ENCODE assay signal across 16 mouse cellular contexts in genomic region chr4:155451597-155451996, GRCm38 (mm10). TPM values are rescaled to one million over a fixed set of nuclear protein-coding genes. Genes with fewer than 3 reads are reported as not detected.
DNase-seq lines count a peak whose midpoint lies in the region; ATAC-seq and TF ChIP-seq lines count a peak whose summit lies in the region.
"Had no signal": no experiment of that assay in that cellular context is flagged by ENCODE, and none has a peak within 500 bp of the region (broad histone marks: within the 10 kb centered on the region; RNA-seq: fewer than 3 reads in every experiment).

No protein-coding gene starts in this region.

- ATAC-seq in neural tube, embryonic 13.5 days (ENCODE audit: low read depth), result no peak
- 0 out of 2 replicates have a peak, but pooled peaks have one; percentile 30 for ATAC-seq in embryonic facial prominence, embryonic 14.5 days (ENCODE audit: low read depth)
- ATAC-seq: lung, postnatal 0 days had no signal

- peak overlapping the region; percentile 40 for H3K4me3 ChIP-seq in gastrocnemius, adult 2 months
- H3K4me3 ChIP-seq in neural tube, embryonic 13.5 days, result no peak overlapping the region
- H3K4me3 ChIP-seq in embryonic facial prominence, embryonic 14.5 days (ENCODE audit: low read depth, low read length), result no peak overlapping the region
- H3K4me3 ChIP-seq: heart, embryonic 15.5 days; kidney, embryonic 15.5 days; liver, embryonic 13.5 days had no signal

- H3K27me3 ChIP-seq in neural tube, embryonic 13.5 days, result no peaks in the 10 kb centered on the region
- no peaks in the 10 kb centered on the region for H3K27me3 ChIP-seq in embryonic facial prominence, embryonic 14.5 days (replicated peaks; ENCODE audit: control insufficient read depth, insufficient read depth, low read length)
- H3K27me3 ChIP-seq: heart, embryonic 15.5 days; kidney, embryonic 15.5 days; liver, embryonic 13.5 days had no signal

- 0 out of 2 replicates have a peak overlapping the region, but pooled peaks have one; percentile 22 for H3K9ac ChIP-seq in neural tube, embryonic 13.5 days
- H3K9ac ChIP-seq in embryonic facial prominence, embryonic 14.5 days (ENCODE audit: low read depth, low read length), result no peak overlapping the region
- H3K9ac ChIP-seq: heart, embryonic 15.5 days; kidney, embryonic 15.5 days; liver, embryonic 13.5 days had no signal

- no peak for TF ChIP-seq CTCF in gastrocnemius, adult 2 months (IDR thresholded peaks at IDR 0.05)

- no peaks in the 10 kb centered on the region for H3K4me1 ChIP-seq in neural tube, embryonic 13.5 days (replicated peaks)
- H3K4me1 ChIP-seq in embryonic facial prominence, embryonic 14.5 days (ENCODE audit: control insufficient read depth, insufficient read depth, low read length), result no peaks in the 10 kb centered on the region
- H3K4me1 ChIP-seq: heart, embryonic 15.5 days; kidney, embryonic 15.5 days; liver, embryonic 13.5 days had no signal

- H3K9me3 ChIP-seq in neural tube, embryonic 13.5 days, result no peaks in the 10 kb centered on the region
- H3K9me3 ChIP-seq in embryonic facial prominence, embryonic 14.5 days (ENCODE audit: control insufficient read depth, low read length), result no peaks in the 10 kb centered on the region
- H3K9me3 ChIP-seq: heart, embryonic 15.5 days; kidney, embryonic 15.5 days; liver, embryonic 13.5 days had no signal

- intact Hi-C loops in gastrocnemius, adult 2 months (cut with DNase I), result no loop called here

- H3K4me2 ChIP-seq in neural tube, embryonic 13.5 days, result no peak overlapping the region
- H3K4me2 ChIP-seq in embryonic facial prominence, embryonic 14.5 days (ENCODE audit: low read depth, low read length), result no peak overlapping the region
- H3K4me2 ChIP-seq: heart, embryonic 15.5 days; kidney, embryonic 15.5 days; liver, embryonic 13.5 days had no signal

- no peaks in the 10 kb centered on the region for H3K36me3 ChIP-seq in neural tube, embryonic 13.5 days
- H3K36me3 ChIP-seq in embryonic facial prominence, embryonic 14.5 days (ENCODE audit: control insufficient read depth, insufficient read depth, low read length), result no peaks in the 10 kb centered on the region
- H3K36me3 ChIP-seq: heart, embryonic 15.5 days; kidney, embryonic 15.5 days; liver, embryonic 13.5 days had no signal

- WGBS in neural tube, embryonic 13.5 days, result 44% methylated on average over 10 of the region's 10 CpGs
- 33% methylated on average over 8 of the region's 10 CpGs for WGBS in embryonic facial prominence, embryonic 14.5 days

- peak overlapping the region; percentile 70 for H3K27ac ChIP-seq in gastrocnemius, adult 2 months
- H3K27ac ChIP-seq in neural tube, embryonic 13.5 days (replicated peaks), result no peak overlapping the region
- no peak overlapping the region for H3K27ac ChIP-seq in embryonic facial prominence, embryonic 14.5 days (replicated peaks; ENCODE audit: low read depth, low read length)
- H3K27ac ChIP-seq: heart, embryonic 15.5 days; kidney, embryonic 15.5 days; liver, embryonic 13.5 days had no signal

- DNase-seq in gastrocnemius, adult 2 months, result peak; percentile 57
- DNase-seq in gastrocnemius, adult 18-20 months (ENCODE audit: low spot score), result no peak
- DNase-seq in neural tube, embryonic 10.5 days (ENCODE audit: extremely low spot score, low spot score), result no peak
- peak; percentile 32 for DNase-seq in embryonic facial prominence, embryonic 14.5 days (ENCODE audit: low spot score)
- peak; percentile 36 for DNase-seq in retina, postnatal 1 day
- no peak for DNase-seq in lung, postnatal 10 days
- no peak for DNase-seq in urinary bladder, adult 18-20 months (ENCODE audit: low spot score in 2 of 2)
- DNase-seq: cerebellum, adult 2 months; layer of hippocampus, adult 9-11 months; liver, embryonic 13.5 days; right cerebral cortex, postnatal 25 days; thymus, adult 18-20 months had no signal

RNA-seq across cellular contexts. Expression of gene Tmem52, which starts 17.3 kb away (rescaled TPM):
- 100 to 1,000 TPM; 215 to 248 TPM for total RNA-seq in gastrocnemius, adult 2 months (2021)
- 100 to 1,000 TPM; 138 to 243 TPM for total RNA-seq in gastrocnemius, adult 18-20 months (2021)
- polyA plus RNA-seq in neural tube, embryonic 13.5 days (2015; fragmentation: Nextera tagmentation; extraction: Ambion mirVana), result not detected in 2 replicates
- 0.54 and 1.3 TPM in 2 replicates for polyA plus RNA-seq in embryonic facial prominence, embryonic 14.5 days (2014; fragmentation: Nextera tagmentation; extraction: Ambion mirVana)
- polyA plus RNA-seq: heart, embryonic 15.5 days; liver, embryonic 13.5 days had no signal

RNA-seq across cellular contexts. Expression of gene Gnb1, which starts 39.6 kb away (rescaled TPM):
- 10 to 100 TPM; 48.8 to 75.8 TPM for total RNA-seq in gastrocnemius, adult 2 months (2021)
- total RNA-seq in gastrocnemius, adult 18-20 months (2021), result 10 to 100 TPM; 48.6 to 59.8 TPM
- polyA plus RNA-seq in neural tube, embryonic 13.5 days (2015; fragmentation: Nextera tagmentation; extraction: Ambion mirVana), result 1,009 and 1,019 TPM in 2 replicates
- 448 and 484 TPM in 2 replicates for polyA plus RNA-seq in embryonic facial prominence, embryonic 14.5 days (2014; fragmentation: Nextera tagmentation; extraction: Ambion mirVana)

RNA-seq across cellular contexts. Expression of gene Cfap74, which starts 42.6 kb away (rescaled TPM):
- 1 to 10 TPM in 1 of 2 experiments, under 1 TPM in 1; 0.23 to 1.0 TPM for total RNA-seq in gastrocnemius, adult 2 months (2021)
- under 1 TPM; 0.55 to 0.66 TPM for total RNA-seq in gastrocnemius, adult 18-20 months (2021)
- polyA plus RNA-seq in neural tube, embryonic 13.5 days (2015; fragmentation: Nextera tagmentation; extraction: Ambion mirVana), result 2.8 and 3.8 TPM in 2 replicates
- 4.4 and 4.5 TPM in 2 replicates for polyA plus RNA-seq in embryonic facial prominence, embryonic 14.5 days (2014; fragmentation: Nextera tagmentation; extraction: Ambion mirVana)

RNA-seq across cellular contexts. Expression of gene Gabrd, which starts 53.7 kb away (rescaled TPM):
- under 1 TPM; 0.20 TPM for total RNA-seq in gastrocnemius, adult 2 months (2021)
- under 1 TPM; 0.50 to 0.81 TPM for total RNA-seq in gastrocnemius, adult 18-20 months (2021)
- 0.17 TPM in 1 of 2 replicates, not detected in the other for polyA plus RNA-seq in neural tube, embryonic 13.5 days (2015; fragmentation: Nextera tagmentation; extraction: Ambion mirVana)
- not detected in 2 replicates for polyA plus RNA-seq in embryonic facial prominence, embryonic 14.5 days (2014; fragmentation: Nextera tagmentation; extraction: Ambion mirVana)
- polyA plus RNA-seq: heart, embryonic 15.5 days; kidney, embryonic 15.5 days; liver, embryonic 13.5 days had no signal

Comparison
In these comparisons a context has a peak if more than half of its experiments do, and no peak if none do; other contexts are left out.
1. DNase-seq: peak in gastrocnemius, adult 2 months (single experiment), embryonic facial prominence, embryonic 14.5 days (single experiment) and retina, postnatal 1 day (single experiment); none in gastrocnemius, adult 18-20 months (single experiment), neural tube, embryonic 10.5 days (single experiment), lung, postnatal 10 days (single experiment) and urinary bladder, adult 18-20 months (0 of 2).